Mouse (Mus musculus): Measurements from ENCODE around the gene Lsm5.

The Lsm5 gene

DNA sequence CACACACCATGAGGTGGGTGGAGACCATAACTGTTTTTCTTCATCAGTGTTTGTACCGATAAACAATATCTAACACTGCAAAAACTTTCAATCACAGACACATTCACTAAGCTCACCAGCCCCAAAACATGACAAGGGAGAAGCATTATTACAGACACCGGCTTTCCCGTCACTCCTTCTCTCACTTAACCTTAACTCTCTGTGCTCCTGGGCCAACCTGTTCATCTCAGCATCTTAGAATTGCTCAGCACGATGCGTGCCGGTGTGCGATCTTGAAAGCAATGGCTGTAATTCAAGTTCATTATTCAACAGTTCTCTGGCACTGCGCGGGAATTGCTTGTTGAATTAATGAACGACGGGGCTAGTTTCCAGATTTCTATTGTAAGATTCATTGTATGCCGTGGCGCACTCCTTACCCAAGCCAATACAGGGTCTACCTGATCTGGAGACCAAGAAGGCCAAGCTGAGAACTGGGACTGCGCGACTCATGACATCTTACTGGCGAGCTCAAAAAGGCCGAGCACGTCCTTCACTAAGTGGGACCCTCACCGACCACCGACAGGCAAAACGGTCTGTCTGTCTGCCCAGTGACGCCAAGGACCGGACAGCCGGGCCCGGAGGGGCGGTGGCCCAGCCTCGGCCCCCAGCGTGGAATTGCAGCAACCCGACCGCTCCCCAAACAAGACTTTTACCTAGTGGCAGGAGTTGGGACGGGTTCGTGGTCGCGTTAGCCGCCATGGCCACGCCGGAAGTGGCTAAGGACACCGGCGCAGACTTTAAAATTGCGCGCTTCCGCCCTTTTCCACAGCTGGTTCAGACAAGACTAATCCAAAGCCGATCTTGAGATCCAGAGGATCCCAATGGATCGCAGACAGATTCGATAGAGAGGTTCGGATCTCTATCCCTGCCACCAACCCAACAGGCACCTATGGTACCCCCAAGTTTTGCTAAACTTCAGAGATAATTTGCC is at the start of gene Lsm5:
TSS of gene Lsm5 (minus strand) at position 780 of the 970 bp plus-strand sequence.
- DNase-seq (ENCODE audit: extremely low spot score, low read depth, low spot score): peak; percentile 95

DNA sequence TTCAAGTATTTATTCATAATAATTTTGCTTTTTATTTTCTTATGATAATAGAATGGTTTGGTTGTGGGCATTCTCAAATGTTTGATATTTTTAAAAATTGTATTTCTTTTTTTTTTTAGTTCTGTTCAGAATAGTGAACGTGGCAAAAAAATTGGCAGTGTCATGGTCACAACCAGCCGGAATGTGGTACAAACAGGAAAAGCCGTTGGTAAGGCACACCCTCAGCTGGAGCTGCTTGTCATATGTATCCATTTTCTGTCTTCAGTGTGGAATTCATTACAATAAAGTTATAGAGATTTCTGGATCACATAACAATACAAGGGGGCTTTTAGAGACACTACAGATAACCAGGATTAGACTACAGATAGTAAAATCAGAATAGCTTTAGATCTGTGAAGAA is 49.2 kb upstream of the Lsm5 start:
- DNase-seq (ENCODE audit: extremely low spot score, low read depth, low spot score): no peak

DNA sequence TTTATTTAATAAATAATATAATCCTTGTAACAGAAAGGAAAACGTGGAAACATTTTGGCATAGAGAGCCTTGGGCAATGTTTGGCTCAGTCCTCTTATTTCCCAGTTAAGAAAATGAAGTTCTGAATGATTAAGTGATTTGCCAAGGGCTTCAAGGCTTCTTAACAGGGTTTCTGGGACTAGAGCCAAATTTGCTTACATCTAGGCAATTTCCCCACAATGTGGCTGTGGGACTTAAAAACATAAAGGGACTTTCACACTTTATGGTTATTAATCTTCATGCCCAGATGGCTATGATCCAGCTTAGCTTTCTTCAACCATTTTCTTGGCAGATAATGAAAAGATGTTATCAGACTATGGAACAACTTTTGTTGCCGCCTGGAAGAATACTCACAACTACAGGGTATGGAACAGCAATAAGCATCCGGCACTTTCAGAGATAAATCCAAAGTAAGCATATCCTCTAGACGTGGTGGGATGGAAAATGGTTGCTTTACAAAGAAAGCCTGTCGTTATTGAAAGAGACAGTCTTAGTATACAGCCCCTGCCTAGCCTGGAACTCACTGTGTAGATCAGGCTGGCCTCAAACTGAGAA is 41.5 kb upstream of the Lsm5 start:
- DNase-seq (ENCODE audit: extremely low spot score, low read depth, low spot score): no peak

DNA sequence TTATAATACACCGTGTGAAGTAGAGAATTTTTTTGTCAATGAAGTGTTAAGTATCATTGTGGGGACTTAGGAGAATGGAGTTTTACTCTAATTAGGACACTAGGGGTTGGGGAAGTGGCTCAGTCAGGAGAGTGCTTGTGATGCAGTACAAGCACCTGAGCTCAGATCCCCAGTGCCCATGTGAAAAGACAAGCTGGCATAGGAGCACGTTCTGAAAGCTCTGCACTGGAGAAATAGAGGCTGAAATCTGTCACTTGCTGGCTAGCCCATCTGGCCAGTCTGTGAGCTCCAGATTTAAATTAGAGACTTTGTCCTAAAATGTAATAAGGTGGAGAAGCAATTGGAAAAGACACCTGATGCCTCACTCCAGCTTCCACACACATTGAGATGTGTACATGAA is 28.0 kb upstream of the Lsm5 start:
- no peak for DNase-seq (ENCODE audit: extremely low spot score, low read depth, low spot score)

DNA sequence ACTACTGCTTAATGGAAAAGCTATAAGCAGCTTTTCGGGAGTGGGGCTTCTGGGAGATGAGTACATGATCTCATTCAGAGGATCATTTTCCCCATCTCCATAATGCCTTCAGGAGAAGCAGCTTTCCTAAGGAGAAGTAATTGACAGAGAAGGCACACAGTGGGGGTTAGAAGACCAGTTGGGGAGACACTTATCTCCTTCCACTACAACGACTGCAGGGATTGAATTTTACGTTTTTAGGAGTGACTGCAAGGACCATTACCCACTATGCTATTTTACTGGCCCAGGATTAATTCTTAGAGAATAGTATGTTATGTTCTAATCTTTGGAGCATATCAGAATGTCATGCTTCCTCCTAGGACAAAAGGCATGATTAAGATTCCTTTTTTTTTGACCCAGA is 16.4 kb upstream of the Lsm5 start:
- no peak for DNase-seq (ENCODE audit: extremely low spot score, low read depth, low spot score)

DNA sequence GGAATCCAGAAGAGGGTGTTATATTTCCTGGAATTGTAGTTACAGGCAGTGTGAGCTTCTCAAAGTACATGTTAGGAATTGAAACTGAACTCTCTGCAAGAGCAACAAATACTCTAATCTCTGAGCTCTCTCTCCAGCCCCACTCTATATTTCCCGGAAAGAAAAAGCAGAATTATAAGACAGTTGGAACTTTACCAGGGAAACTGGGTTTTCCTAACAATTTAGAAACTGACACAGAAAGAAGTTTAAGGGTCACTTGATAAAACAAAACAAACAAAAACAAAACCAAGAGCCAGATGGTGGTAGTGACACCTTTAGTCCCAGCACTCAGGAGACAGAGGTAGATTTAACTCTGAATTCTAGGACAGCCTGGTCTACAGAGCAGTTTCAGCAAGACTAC is 14.6 kb upstream of the Lsm5 start:
- DNase-seq (ENCODE audit: extremely low spot score, low read depth, low spot score): no peak

DNA sequence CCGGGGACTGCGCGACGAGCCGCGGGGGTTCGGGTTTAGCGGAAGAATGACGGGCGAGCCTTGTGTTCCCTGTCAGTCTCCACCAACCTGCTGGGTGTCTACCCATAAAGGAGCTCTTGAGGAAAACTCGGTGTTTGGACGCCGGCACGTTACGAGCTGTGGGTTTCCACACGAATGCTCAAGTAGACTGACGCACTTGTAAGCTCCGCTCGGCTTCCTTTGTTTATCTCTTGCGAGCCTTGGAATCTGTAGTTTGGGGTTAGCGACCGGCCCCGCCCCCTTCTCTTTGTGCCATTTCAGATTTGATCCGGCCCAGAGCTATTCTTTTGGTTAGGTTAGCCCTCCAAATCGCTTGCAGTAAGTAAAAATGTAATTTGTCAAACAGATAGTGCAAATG is 10.8 kb upstream of the Lsm5 start:
- peak; percentile 28 for DNase-seq (ENCODE audit: extremely low spot score, low read depth, low spot score)

DNA sequence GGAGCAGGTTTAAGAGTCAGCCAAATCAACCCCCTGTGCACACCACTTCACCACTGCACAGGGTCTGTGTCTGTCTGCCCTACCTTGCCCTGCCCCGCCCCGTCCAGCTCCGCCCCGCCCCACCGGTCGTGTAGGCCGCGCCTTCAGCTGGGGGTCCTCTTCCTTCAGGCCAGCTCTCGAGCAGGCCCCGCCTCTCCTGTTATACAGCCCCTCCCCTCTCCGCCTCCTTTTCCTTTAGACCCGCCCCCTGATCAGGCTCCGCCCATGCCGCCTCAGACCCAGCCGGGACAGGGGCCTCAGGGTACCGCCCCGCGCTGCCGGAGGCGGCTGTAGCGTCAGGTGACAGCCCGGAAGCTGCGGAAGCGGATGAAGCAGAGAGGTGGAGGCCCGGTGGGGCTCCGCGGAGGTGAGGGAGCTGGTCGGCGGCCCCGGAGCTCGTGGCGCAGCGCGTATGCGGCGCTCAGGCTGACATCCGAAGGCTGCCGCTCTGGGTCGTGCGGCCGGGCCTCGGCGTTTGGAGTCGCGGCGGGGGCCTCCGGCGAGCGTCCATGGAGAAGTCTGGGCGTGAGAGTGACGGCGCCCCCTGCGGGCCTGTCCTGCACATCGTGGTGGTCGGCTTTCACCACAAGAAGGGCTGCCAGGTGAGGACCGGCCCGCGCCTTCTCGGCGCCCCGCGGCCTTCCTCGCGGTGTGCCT is 10.2 kb upstream of the Lsm5 start, which contains the start of gene Avl9:
TSS of gene Avl9 (plus strand) at position 326 of the 696 bp plus-strand sequence.
- peak; percentile 80 for DNase-seq (ENCODE audit: extremely low spot score, low read depth, low spot score)

DNA sequence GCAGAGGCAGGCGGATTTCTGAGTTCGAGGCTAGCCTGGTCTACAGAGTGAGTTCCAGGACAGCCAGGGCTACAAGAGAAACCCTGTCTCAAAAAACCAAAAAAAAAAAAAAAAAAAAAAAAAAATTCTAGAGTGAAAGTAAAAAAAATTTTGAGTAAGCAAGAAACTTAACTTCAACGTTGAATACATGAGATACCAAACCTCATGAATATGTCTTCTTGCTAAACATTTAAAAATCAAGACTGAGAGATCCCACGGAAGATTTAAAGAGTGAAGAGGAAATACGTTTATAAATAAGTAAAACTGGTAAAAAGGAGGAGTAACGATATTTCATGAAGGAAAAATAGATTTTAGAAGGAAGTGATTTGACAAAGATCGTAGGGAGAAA is 9.7 kb upstream of the Lsm5 start:
- peak; percentile 14 for DNase-seq (ENCODE audit: extremely low spot score, low read depth, low spot score)

DNA sequence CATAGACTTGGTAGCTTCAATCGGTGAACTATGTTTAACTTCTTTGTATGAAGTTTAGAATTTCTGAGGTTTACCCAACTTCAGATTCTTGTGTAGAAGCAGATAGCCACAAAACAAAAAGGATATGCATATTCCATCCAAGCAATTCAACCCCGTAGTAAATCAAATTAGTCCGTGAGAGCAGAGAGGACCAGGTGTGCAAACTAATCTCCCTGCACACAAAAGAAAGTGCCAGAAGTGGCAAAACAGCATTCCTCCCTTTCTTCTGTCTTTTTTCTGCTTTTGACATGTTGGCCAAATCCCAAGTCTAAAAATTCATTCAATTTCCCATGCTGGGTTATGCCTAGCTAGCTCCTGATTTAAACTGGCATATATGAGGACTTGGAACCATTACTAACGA is 12.1 kb downstream of the Lsm5 start:
- DNase-seq (ENCODE audit: extremely low spot score, low read depth, low spot score): no peak

DNA sequence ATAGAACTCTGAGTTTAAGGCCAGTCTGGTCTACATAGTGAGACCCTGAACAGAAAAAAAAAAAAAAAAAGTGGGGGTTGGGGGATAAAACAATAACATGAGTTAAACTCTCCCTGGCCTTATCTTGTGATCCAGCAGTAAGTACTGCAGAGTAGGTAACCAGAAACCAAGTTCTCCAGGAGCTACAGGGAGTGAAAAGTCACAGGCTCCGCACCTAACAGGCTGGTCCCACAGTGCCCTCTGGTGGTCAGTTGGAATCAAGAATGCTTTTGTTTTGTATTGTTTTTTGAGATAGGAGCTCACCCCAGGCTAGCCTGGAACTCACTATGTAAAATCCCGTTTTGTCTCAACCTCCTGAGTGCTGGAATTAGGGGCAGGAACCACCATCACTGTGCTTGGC is 13.3 kb downstream of the Lsm5 start:
- peak; percentile 76 for DNase-seq (ENCODE audit: extremely low spot score, low read depth, low spot score)

DNA sequence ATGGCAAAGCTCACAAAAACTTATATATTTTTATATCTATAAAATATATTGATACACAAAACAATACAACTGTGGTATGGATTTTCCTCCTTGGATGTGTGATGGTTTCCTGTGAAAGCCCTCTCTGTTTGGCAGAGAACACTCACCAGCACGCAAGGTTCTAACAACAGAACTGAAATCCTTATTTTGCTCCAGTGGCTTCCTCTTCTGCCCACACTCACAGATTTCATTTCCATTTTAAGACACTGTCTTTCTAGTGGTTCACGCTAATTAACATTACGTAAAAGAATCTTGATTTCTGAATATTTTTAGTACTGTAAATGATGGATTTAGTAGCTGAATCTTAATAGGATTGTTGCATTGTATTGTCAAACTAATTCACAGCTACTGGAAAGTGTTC is 16.3 kb downstream of the Lsm5 start:
- DNase-seq (ENCODE audit: extremely low spot score, low read depth, low spot score): no peak

DNA sequence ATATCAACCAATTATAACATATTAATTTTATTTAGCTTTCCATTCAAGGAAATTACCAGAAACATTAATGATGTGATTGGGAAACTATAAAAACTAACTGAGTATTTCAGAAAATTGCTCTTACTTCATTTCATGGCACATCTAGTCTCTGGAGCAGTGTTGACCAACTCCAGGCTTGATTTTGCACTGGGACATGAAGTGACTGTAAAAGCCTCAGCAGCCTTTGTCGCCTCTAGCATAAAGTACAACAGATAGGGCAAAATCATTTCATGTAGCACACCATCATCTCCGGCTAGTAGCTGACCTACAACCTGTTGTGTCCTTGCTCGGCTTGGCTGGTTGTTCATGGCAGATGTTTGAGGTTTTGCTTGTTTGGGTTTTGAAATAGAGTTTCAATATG is 40.1 kb downstream of the Lsm5 start:
- no peak for DNase-seq (ENCODE audit: extremely low spot score, low read depth, low spot score)

DNA sequence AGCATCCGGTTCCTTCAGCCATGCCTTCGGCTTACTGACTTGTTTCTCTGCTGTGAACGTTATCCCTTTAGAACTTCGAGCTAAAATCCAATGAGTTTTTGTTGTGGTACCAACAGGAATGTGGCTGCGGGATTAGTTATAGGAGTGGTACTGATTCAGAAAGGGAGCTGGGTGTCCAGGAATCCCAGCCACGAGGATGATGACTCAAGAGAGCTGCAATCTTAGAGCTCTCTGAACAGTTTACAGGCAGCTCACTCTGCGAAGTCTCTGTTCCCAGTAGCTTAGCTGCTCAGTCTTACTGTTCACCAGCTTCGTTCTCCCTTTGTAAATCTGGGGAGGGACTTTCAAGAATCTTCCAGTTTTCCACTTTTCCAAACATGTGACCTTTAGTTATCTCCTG is 49.1 kb downstream of the Lsm5 start:
- DNase-seq (ENCODE audit: extremely low spot score, low read depth, low spot score): no peak

DNA sequence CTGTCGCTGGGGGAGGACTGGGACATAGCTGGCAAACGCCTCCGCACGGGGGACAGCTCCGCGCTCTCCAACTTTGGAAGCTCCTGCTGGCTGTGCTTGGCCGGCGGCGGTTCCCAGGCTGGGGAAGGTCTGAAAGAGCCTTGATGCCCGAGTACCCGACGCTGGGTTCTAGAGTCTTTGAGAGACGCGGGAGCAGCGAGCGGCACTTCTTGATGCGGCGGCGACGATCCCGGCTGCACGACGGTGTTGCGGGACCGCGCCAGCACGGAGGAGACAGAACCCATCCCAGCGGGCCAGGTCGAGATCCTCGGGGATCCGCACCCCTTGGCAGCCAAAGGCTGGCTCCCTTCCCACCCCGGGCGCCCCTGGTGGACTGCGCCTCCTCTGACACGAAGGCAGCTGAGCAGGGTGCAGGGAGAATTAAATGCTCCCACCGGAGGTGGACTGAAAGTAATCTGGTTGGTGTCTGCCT is 52.4 kb downstream of the Lsm5 start:
- no peak for DNase-seq (ENCODE audit: extremely low spot score, low read depth, low spot score)

All from hindlimb bud, embryonic 11.5 days (tissue).